Mouse (Mus musculus) ES-Bruce4 (cell line): ENCODE data around the gene Mettl14. TPM values are rescaled to one million over a fixed set of nuclear protein-coding genes. Genes with fewer than 3 reads are reported as not detected.

Experiments used
- H3K27ac ChIP-seq: 2 replicates; pipeline ENCODE4 v1.5.1; 2012; ENCODE audit warnings: low read length, inconsistent platforms; ENCODE audit not compliant: insufficient read depth
- H3K27me3 ChIP-seq: 2 replicates; pipeline ENCODE4 v1.6.1; 2012; ENCODE audit warnings: mild to moderate bottlenecking, low read length, inconsistent platforms; ENCODE audit not compliant: control insufficient read depth, poor library complexity, insufficient read depth, severe bottlenecking
- H3K36me3 ChIP-seq: 2 replicates; pipeline ENCODE4 v1.6.1; 2012; ENCODE audit warnings: inconsistent platforms, mild to moderate bottlenecking, low read length, moderate library complexity; ENCODE audit not compliant: control insufficient read depth, poor library complexity, insufficient read depth, severe bottlenecking
- H3K4me1 ChIP-seq: one replicate; pipeline ENCODE4 v1.8.1; 2011; ENCODE audit warnings: low read length; ENCODE audit not compliant: control insufficient read depth, insufficient read depth
- H3K4me3 ChIP-seq: 2 replicates; pipeline ENCODE4 v1.5.1; 2011; ENCODE audit warnings: low read depth, mild to moderate bottlenecking, low read length
- H3K9ac ChIP-seq: 2 replicates; pipeline ENCODE4 v1.6.1; 2012; ENCODE audit warnings: low read depth, mild to moderate bottlenecking, inconsistent platforms; ENCODE audit not compliant: poor library complexity, severe bottlenecking
- H3K9me3 ChIP-seq: replicated peaks from 2 replicates; pipeline ENCODE4 v1.6.1; 2012; ENCODE audit warnings: mild to moderate bottlenecking, low read length, inconsistent platforms; ENCODE audit not compliant: control insufficient read depth, poor library complexity, insufficient read depth, severe bottlenecking
- CTCF ChIP-seq: IDR thresholded peaks from one replicate; pipeline ENCODE4 v1.8.1; 2011; ENCODE audit warnings: low read depth, low read length
- EP300 ChIP-seq: IDR thresholded peaks from 2 replicates; pipeline ENCODE4 v1.6.1; 2011; ENCODE audit warnings: low read depth, low read length; ENCODE audit not compliant: insufficient read depth
- POLR2A ChIP-seq: IDR thresholded peaks from one replicate; pipeline ENCODE4 v1.8.1; 2011; ENCODE audit warnings: low read length; ENCODE audit not compliant: insufficient read depth
- polyA plus RNA-seq: library from polyadenylated mRNA; stranded (reverse); fragments of >200 nt; gene quantifications from 2 replicates; pipeline ENCODE4 v1.2.4, GENCODE M21; 2011; ENCODE audit warnings: low read depth; ENCODE audit not compliant: missing spikeins, insufficient read depth, insufficient read length

Gene Mettl14
- polyA plus RNA-seq, 1 experiment, result 48.6 TPM

GRCm38 (mm10) chr3:123413173-123413572, 27.3 kb upstream of the Mettl14 start:
- H3K4me1 ChIP-seq, result no peaks in the 10 kb centered on the region
- no peaks in the 10 kb centered on the region; the same call in 1 of the 2 replicates for H3K27me3 ChIP-seq
- no peak overlapping the region for H3K4me3 ChIP-seq
- no peaks in the 10 kb centered on the region for H3K9me3 ChIP-seq
- H3K9ac ChIP-seq, result no peak overlapping the region
- H3K27ac ChIP-seq, result no peak overlapping the region
- no peaks in the 10 kb centered on the region for H3K36me3 ChIP-seq
- TF ChIP-seq POLR2A (no peak), CTCF (no peak), EP300 (no peak)

GRCm38 (mm10) chr3:123411821-123412578, 26.1 kb upstream of the Mettl14 start:
- no peak overlapping the region for H3K9ac ChIP-seq
- no peak overlapping the region for H3K27ac ChIP-seq
- H3K4me1 ChIP-seq, result no peaks in the 10 kb centered on the region
- H3K9me3 ChIP-seq, result no peaks in the 10 kb centered on the region
- TF ChIP-seq CTCF (no peak), POLR2A (no peak), EP300 (no peak)
- H3K4me3 ChIP-seq, result no peak overlapping the region
- no peaks in the 10 kb centered on the region; the same call in 1 of the 2 replicates for H3K27me3 ChIP-seq
- H3K36me3 ChIP-seq, result no peaks in the 10 kb centered on the region

GRCm38 (mm10) chr3:123404945-123405344, 19.0 kb upstream of the Mettl14 start:
- no peak for TF ChIP-seq CTCF
- no peak for TF ChIP-seq EP300
- TF ChIP-seq POLR2A, result no peak

GRCm38 (mm10) chr3:123397562-123398481, 11.9 kb upstream of the Mettl14 start:
- no peaks in the 10 kb centered on the region for H3K4me1 ChIP-seq
- no peaks in the 10 kb centered on the region for H3K27me3 ChIP-seq
- H3K9ac ChIP-seq, result no peak overlapping the region
- no peaks in the 10 kb centered on the region for H3K9me3 ChIP-seq
- TF ChIP-seq EP300 (no peak), POLR2A (no peak), CTCF (no peak)
- no peaks in the 10 kb centered on the region for H3K36me3 ChIP-seq
- no peak overlapping the region for H3K4me3 ChIP-seq
- H3K27ac ChIP-seq, result no peak overlapping the region

More at GRCm38 (mm10) chr3:123404945-123405344, 19.0 kb upstream of the Mettl14 start:
- Histone ChIP-seq H3K36me3 (no peaks in the 10 kb centered on the region), H3K4me1 (no peaks in the 10 kb centered on the region), H3K4me3 (no peak overlapping the region), H3K9me3 (no peaks in the 10 kb centered on the region), H3K27ac (no peak overlapping the region), H3K9ac (no peak overlapping the region), H3K27me3 (no peaks in the 10 kb centered on the region)

GRCm38 (mm10) chr3:123395611-123396010, 9.7 kb upstream of the Mettl14 start:
- TF ChIP-seq EP300, result no peak
- TF ChIP-seq POLR2A, result no peak
- H3K27ac ChIP-seq, result no peak overlapping the region
- no peaks in the 10 kb centered on the region for H3K9me3 ChIP-seq
- H3K4me3 ChIP-seq, result no peak overlapping the region
- H3K27me3 ChIP-seq, result no peaks in the 10 kb centered on the region
- H3K4me1 ChIP-seq, result no peaks in the 10 kb centered on the region
- H3K9ac ChIP-seq, result no peak overlapping the region
- H3K36me3 ChIP-seq, result no peaks in the 10 kb centered on the region
